Mouse (Mus musculus) megakaryocyte, embryonic 14.5 days (primary cell): ENCODE data around the gene Rufy3. TPM values are rescaled to one million over a fixed set of nuclear protein-coding genes. Genes with fewer than 3 reads are reported as not detected.
"Not testable (repeated sequence)": the region's sequence is repeated elsewhere in the genome, so short reads cannot be mapped to it uniquely, and the experiment has no call there.

Experiments used
- H3K27me3 ChIP-seq: replicated peaks from 2 replicates; pipeline ENCODE3; 2012; ENCODE audit warnings: inconsistent platforms
- H3K36me3 ChIP-seq: replicated peaks from 2 replicates; pipeline ENCODE3; 2012; ENCODE audit warnings: low read length, inconsistent platforms, mixed read lengths
- H3K4me1 ChIP-seq: 2 replicates; pipeline ENCODE4 v1.6.1; 2012; ENCODE audit warnings: inconsistent platforms
- H3K4me3 ChIP-seq: replicated peaks from 2 replicates; pipeline ENCODE3; 2012; ENCODE audit warnings: moderate library complexity, mild to moderate bottlenecking, inconsistent platforms
- H3K9me3 ChIP-seq: 2 replicates; pipeline ENCODE4 v1.6.1; 2012; ENCODE audit warnings: inconsistent platforms
- FLI1 ChIP-seq: IDR thresholded peaks from 2 replicates; pipeline ENCODE4 v1.6.1; 2012; ENCODE audit warnings: low read length, inconsistent platforms, mixed read lengths
- GATA1 ChIP-seq: IDR thresholded peaks from 3 replicates; pipeline ENCODE4 v1.6.1; 2012; ENCODE audit warnings: mixed read lengths, low read length, inconsistent platforms, borderline replicate concordance
- polyA plus RNA-seq: library from polyadenylated mRNA; stranded (reverse); fragments of >175 nt; gene quantifications from 2 replicates; pipeline ENCODE4 v1.2.3, GENCODE M21; 2012; ENCODE audit warnings: low replicate concordance; ENCODE audit not compliant: insufficient read depth

Rufy3 gene
- polyA plus RNA-seq: 3.1 and 3.2 TPM in 2 replicates

GRCm38 (mm10) chr5:88564501-88565147 is at the start of gene Rufy3:
TSS of gene Rufy3 (plus strand) at chr5:88565040.
- TF ChIP-seq FLI1 (no peak), GATA1 (no peak)

GRCm38 (mm10) chr5:88519232-88519631 is 45.6 kb upstream of the Rufy3 start:
- Histone ChIP-seq H3K27me3 (no peaks in the 10 kb centered on the region), H3K4me3 (no peak overlapping the region), H3K4me1 (peaks cover 11% of the 10 kb centered on the region), H3K9me3 (no peaks in the 10 kb centered on the region), H3K36me3 (no peaks in the 10 kb centered on the region)
- TF ChIP-seq FLI1 (no peak), GATA1 (no peak)

More at GRCm38 (mm10) chr5:88564501-88565147, at the start of gene Rufy3:
- Histone ChIP-seq H3K4me3 (peak within 1 kb of the TSS; percentile 95), H3K27me3 (no peaks in the 10 kb centered on the region), H3K36me3 (peaks cover 4% of the 10 kb centered on the region), H3K9me3 (no peaks in the 10 kb centered on the region), H3K4me1 (peaks cover 35% of the 10 kb centered on the region)

- TF ChIP-seq GATA1 (no peak), FLI1 (no peak)
- no peak within 1 kb of the TSS for H3K4me3 ChIP-seq
- no peaks in the 10 kb centered on the region; the same call in 1 of the 2 replicates for H3K4me1 ChIP-seq
- H3K27me3 ChIP-seq: no peaks in the 10 kb centered on the region
- H3K36me3 ChIP-seq: no peaks in the 10 kb centered on the region
- no peaks in the 10 kb centered on the region for H3K9me3 ChIP-seq
Measured at GRCm38 (mm10) chr5:88527657-88528056, 37.2 kb upstream of the Rufy3 start, which contains the start of gene Jchain. TSS of gene Jchain (minus strand) at chr5:88527891.

GRCm38 (mm10) chr5:88530908-88531307 is 33.9 kb upstream of the Rufy3 start:
- Histone ChIP-seq H3K9me3 (no peaks in the 10 kb centered on the region), H3K4me1 (peaks cover 3% of the 10 kb centered on the region; the same call in 1 of the 2 replicates), H3K36me3 (no peaks in the 10 kb centered on the region), H3K4me3 (no peak overlapping the region), H3K27me3 (no peaks in the 10 kb centered on the region)
- TF ChIP-seq FLI1 (no peak), GATA1 (no peak)

GRCm38 (mm10) chr5:88534697-88535096 is 30.1 kb upstream of the Rufy3 start:
- Histone ChIP-seq H3K27me3 (no peaks in the 10 kb centered on the region), H3K4me3 (no peak overlapping the region), H3K9me3 (no peaks in the 10 kb centered on the region), H3K36me3 (no peaks in the 10 kb centered on the region), H3K4me1 (peaks cover 14% of the 10 kb centered on the region)
- TF ChIP-seq GATA1 (no peak), FLI1 (no peak)

- Histone ChIP-seq H3K4me1 (peaks cover 11% of the 10 kb centered on the region), H3K36me3 (no peaks in the 10 kb centered on the region), H3K27me3 (no peaks in the 10 kb centered on the region), H3K4me3 (no peak overlapping the region), H3K9me3 (no peaks in the 10 kb centered on the region)
- TF ChIP-seq GATA1 (no peak), FLI1 (no peak)
Measured at GRCm38 (mm10) chr5:88540845-88541244, 24.0 kb upstream of the Rufy3 start.

GRCm38 (mm10) chr5:88542651-88543282 is 22.1 kb upstream of the Rufy3 start:
- H3K4me3 ChIP-seq: no peak overlapping the region
- no peaks in the 10 kb centered on the region for H3K27me3 ChIP-seq
- no peaks in the 10 kb centered on the region for H3K36me3 ChIP-seq
- no peak for TF ChIP-seq GATA1
- no peaks in the 10 kb centered on the region for H3K9me3 ChIP-seq
- peaks cover 4% of the 10 kb centered on the region for H3K4me1 ChIP-seq

GRCm38 (mm10) chr5:88544411-88544810 is 20.4 kb upstream of the Rufy3 start:
- not testable (repeated sequence) for H3K27me3 ChIP-seq

GRCm38 (mm10) chr5:88545536-88545935 is 19.3 kb upstream of the Rufy3 start:
- Histone ChIP-seq H3K4me3 (no peak overlapping the region), H3K9me3 (no peaks in the 10 kb centered on the region), H3K27me3 (no peaks in the 10 kb centered on the region), H3K36me3 (no peaks in the 10 kb centered on the region), H3K4me1 (no peaks in the 10 kb centered on the region)
- TF ChIP-seq FLI1 (no peak), GATA1 (no peak)

More at GRCm38 (mm10) chr5:88544411-88544810, 20.4 kb upstream of the Rufy3 start:
- not testable (repeated sequence) for H3K9me3 ChIP-seq, H3K36me3 ChIP-seq, H3K4me3 ChIP-seq, H3K4me1 ChIP-seq

GRCm38 (mm10) chr5:88553271-88554085 is 11.4 kb upstream of the Rufy3 start:
- peak overlapping the region; percentile 95 for H3K4me3 ChIP-seq
- peaks cover 28% of the 10 kb centered on the region for H3K4me1 ChIP-seq
- no peaks in the 10 kb centered on the region for H3K9me3 ChIP-seq
- H3K27me3 ChIP-seq: no peaks in the 10 kb centered on the region
- H3K36me3 ChIP-seq: peaks cover 3% of the 10 kb centered on the region
- TF ChIP-seq GATA1 (no peak), FLI1 (no peak)
